Mouse (Mus musculus) embryonic stem cell, embryonic (primary cell): ENCODE results near the gene Foxj3.

Experiments used
- CTCF ChIA-PET, 4 experiments: fragments of 300-600 bp in 2 of 4; fragments of 350-600 bp in 2 of 4; sonication (Branson Sonifier 250); formaldehyde crosslinking; loops; one replicate each; lab custom pipeline; 2022; ENCODE audit warnings: inconsistent platforms in 2 of 4; lab: Charles Lee
- POLR2A ChIA-PET, 4 experiments: fragments of 300-600 bp in 2 of 4; fragments of 350-600 bp in 2 of 4; sonication (Branson Sonifier 250); formaldehyde crosslinking; loops; one replicate each; lab custom pipeline; 2022; ENCODE audit warnings: antibody characterized with exemption in 4 of 4, inconsistent platforms in 1 of 4; lab: Charles Lee

The Foxj3 gene

DNA sequence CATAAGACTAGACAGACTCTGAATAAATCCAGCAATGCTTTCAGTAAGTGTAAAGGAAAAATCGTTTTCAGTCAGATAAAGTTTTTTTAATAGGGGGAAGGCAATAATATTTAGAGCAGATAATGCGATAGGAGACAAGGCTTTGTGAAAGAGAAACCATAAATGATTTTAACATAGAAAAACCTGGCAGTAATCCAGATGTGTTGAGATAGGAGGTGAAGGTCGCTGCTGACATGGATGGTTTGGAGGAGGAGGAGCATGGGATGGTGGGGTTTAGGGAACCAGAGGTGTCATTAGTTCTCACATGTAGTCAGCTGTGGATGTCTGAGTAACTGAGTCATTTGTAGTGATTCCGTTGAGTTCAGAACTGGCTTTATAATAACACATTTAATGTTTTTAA, 77.9 kb downstream of the Foxj3 start:
- ChIA-PET CTCF (no interaction called here), POLR2A (interaction anchor here in 2 of 4 experiments (0.5 to 1.8 kb wide), 9 partner anchors 9 to 161 kb away, joined by 3 to 10 read pairs (median 3); no protein-coding TSS in a partner anchor)

DNA sequence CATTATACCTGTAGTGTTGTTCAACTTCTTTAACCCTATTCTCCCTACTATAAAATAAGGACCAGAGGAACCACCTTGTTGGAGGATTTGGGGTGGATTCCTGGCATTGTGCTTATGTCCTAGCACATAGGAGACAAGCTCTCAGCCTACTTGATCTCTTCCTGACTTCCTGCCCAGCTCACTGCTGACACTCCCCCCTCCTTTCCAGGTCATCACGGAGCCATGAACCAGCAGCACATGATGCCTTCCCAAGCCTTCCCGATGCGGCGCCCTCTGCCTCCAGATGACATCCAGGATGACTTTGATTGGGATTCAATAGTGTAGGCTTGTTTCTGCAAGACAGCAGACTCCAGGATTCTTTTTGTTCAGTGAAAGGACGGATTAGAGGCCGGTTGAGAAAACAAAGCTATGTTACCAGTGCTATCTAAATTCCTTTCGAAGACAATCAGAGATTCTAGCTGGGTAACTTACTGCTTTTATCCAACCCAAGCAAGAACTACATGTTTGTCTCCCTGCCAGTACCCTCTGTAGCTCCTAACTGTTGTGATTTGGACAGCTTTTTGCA, 89.4 kb downstream of the Foxj3 start:
- CTCF ChIA-PET: interaction anchor here in 1 of 4 experiments (1.2 kb wide), 1 partner anchor 38 kb away, joined by 4 read pairs; no protein-coding TSS in a partner anchor
- POLR2A ChIA-PET: interaction anchor here in 3 of 4 experiments (0.7 to 1.4 kb wide), 9 partner anchors 9 to 394 kb away, joined by 3 to 6 read pairs (median 3); partner anchors contain the start of genes Frg2f1 (in 2 of the 3), AU022252 (in 1 of the 3) and P3h1 (in 1 of the 3)

DNA sequence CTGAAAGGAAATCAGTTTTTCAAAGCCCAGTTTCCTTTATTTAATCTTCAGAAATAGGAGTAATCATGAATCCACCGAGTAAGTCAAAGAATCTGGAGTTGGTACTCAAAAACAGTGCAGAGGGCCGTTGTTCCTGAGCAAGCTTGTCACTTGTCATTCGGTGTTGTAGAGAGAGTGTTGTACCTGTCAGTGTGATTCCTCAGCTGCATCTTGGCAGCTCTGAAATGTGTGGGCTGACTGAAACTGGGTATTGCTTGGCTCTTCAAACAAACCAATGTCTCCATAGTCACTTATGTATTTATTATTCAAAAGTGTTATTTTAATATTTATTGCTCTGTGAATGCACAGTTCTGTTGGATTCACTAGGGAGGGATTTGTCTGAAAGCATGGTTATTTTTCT, 90.1 kb downstream of the Foxj3 start:
- CTCF ChIA-PET: interaction anchor here in 3 of 4 experiments (0.5 to 1.2 kb wide), 3 partner anchors 16 to 39 kb away, joined by 3 to 4 read pairs (median 4); no protein-coding TSS in a partner anchor
- POLR2A ChIA-PET: interaction anchor here in 3 of 4 experiments (0.7 to 1.4 kb wide), 9 partner anchors 8 to 394 kb away, joined by 3 to 6 read pairs (median 3); partner anchors contain the start of genes Frg2f1 (in 2 of the 3), AU022252 (in 1 of the 3) and P3h1 (in 1 of the 3)

DNA sequence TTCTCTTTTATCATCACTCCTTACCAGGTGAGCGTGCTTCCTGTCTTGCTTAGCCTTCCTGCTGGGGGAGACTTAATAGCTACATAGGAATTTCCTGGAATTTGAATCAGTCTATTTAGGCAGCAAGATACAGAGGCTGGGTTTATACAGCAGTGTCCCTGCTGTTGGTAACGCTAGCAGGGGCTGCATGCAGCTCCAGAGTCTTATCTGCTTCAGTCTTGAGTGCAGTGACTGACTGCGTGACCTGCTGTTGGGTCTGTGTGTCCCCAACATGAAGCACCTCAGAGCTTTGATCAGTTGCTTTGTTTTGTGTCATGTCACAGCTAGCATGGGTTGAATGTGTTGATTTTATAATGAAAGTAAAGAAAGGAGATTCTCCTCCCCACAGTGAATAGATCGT, 90.5 kb downstream of the Foxj3 start:
- CTCF ChIA-PET: interaction anchor here in 2 of 4 experiments (0.5 to 0.7 kb wide), 2 partner anchors 16 to 33 kb away, joined by 3 to 4 read pairs; no protein-coding TSS in a partner anchor
- POLR2A ChIA-PET: interaction anchor here in 2 of 4 experiments (1.1 to 1.2 kb wide), 3 partner anchors 14 to 395 kb away, joined by 3 to 4 read pairs (median 4); partner anchors contain the start of genes AU022252 (in 1 of the 2) and P3h1 (in 1 of the 2)

DNA sequence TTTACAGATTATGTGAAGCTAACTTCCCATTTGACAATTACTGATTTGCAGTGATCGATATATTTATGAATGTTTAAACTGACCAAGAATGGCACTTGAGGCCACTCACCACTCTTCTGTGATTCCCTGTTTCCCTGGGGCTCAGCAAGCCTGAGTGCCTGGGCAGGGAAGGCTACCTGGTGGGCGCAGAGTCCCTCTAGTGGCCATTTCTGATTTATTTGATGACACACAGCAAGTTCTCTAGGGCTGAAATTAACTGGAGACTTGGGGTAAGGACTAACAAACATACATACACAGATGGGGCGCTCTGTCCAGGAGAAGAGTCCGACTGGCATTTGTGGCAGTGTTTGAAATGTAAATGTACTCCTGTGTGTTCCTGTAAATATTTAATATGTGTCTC, 91.6 kb downstream of the Foxj3 start:
- POLR2A ChIA-PET: interaction anchor here in 1 of 4 experiments (0.6 to 1.2 kb wide), 2 partner anchors 12 to 382 kb away, joined by 3 to 4 read pairs; no protein-coding TSS in a partner anchor
- CTCF ChIA-PET: interaction anchor here in 1 of 4 experiments (0.7 kb wide), 1 partner anchor 75 kb away, joined by 3 read pairs; no protein-coding TSS in a partner anchor

DNA sequence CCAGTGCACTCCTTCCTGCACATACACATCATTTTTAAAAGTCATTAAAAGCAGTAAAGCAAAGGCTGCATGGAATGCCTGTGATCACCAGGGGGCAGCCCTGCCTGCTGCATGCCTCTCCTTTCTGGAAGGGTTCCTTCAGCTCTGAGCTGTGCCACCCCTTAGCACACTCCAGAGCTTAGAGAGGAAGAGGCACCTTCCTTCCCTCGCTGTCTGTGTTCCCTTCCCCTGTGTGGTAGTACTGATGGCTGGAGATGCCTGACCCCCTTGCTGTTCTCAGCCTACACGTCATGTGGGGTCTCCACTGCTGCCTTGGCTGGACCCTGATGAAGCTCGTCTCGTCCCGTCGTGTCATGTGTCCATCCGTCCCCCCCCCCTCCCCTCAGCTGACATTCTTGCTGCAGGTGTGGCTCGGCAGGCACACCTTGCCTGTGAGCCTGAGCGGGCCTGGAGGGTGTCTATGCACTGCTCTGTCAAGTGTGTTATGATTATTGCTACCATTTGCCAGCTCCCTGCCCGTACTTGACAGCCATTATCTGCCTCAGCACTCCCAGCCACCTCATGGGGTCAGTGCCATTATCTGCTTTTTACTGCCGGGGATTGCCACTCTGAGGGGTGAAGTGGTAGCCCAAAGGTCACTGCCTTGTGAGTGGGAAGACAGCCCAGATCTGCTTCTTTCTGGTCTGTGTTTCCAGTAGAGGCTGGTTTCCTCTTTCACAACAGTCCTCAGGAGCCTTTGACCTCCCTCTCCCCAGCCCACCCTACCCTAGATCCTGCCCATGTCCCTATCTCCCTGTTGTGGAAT, 94.5 kb downstream of the Foxj3 start:
- POLR2A ChIA-PET: interaction anchor here (0.5 to 4.9 kb wide), 59 partner anchors 8 to 1034 kb away, joined by 3 to 35 read pairs (median 4); partner anchors contain the start of genes Ccdc30 (in 2 of the 4), Frg2f1 (in 2 of the 4), AU022252 (in 1 of the 4) and Guca2b (in 1 of the 4)
- CTCF ChIA-PET: interaction anchor here (0.5 to 3.0 kb wide), 22 partner anchors 9 to 596 kb away, joined by 3 to 13 read pairs (median 3); partner anchors contain the start of genes Guca2b (in 1 of the 4) and Hivep3 (in 1 of the 4)

DNA sequence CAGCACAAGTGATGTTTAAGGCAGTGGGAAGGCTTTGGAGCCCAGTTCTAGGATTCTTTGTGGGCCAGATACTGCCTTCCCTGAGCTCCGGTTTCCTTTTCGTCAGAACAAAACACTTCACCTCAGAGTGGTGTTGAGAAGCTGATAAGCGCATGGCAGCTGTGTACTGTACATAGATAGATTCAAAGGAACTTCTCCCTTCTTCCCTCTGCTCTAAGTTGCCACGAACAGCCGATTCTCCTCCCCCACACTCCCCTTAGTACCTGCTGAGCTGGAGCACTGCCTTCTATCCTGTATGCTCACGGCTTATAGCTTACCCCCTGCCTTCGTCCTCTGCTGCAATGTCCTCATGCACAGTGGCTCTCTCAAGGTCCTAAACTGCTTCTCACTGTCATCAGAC, 95.9 kb downstream of the Foxj3 start:
- POLR2A ChIA-PET: interaction anchor here in 3 of 4 experiments (0.6 to 4.9 kb wide), 17 partner anchors 10 to 312 kb away, joined by 3 to 35 read pairs (median 3); partner anchors contain the start of genes Ccdc30 (in 1 of the 3) and Frg2f1 (in 1 of the 3)

DNA sequence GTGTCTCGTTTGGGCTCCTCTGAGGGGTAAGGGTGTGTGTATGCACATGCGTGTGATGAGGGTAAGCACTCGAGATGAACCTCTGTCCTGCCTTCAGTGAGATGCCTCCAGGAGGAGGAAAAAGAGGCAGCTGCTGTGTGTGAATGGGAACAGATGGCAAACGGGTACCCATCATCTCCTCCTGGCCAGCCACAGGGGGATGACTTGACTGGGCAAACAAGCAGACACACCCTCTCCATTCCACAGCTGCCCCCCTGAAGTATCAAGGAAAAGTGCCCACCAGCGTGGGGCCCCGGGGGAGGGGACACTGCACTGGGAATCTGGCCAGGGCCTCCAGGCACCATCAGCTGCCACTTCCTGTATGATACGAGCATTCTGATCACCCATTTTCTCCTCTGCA, 96.5 kb downstream of the Foxj3 start:
- CTCF ChIA-PET: interaction anchor here in 2 of 4 experiments (0.6 to 1.9 kb wide), 2 partner anchors 9 to 86 kb away, joined by 3 to 5 read pairs; no protein-coding TSS in a partner anchor

More for the DNA sequence above, 95.9 kb downstream of the Foxj3 start:
- CTCF ChIA-PET: interaction anchor here in 1 of 4 experiments (1.9 kb wide), 1 partner anchor 10 kb away, joined by 5 read pairs; no protein-coding TSS in a partner anchor

DNA sequence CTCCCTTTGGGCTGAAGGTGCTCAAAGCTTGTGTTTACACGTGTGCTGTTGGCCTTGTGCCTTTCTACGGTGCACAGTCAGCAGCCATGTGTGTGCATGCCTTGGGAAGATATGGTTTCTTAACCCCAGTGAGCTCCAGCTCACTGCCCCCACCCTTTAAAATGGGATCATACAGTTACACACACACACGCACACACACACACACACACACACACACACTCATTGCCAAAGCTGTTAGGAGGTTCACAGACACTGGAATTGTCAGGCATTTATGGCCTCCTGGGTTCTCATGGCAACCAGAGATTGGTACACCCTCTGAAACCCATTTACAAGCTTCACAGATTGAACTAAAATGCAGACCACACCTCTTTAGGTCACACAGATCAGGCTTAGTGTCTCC, 97.1 kb downstream of the Foxj3 start:
- CTCF ChIA-PET: interaction anchor here in 1 of 4 experiments (1.9 kb wide), 1 partner anchor 9 kb away, joined by 5 read pairs; no protein-coding TSS in a partner anchor
- POLR2A ChIA-PET: interaction anchor here in 3 of 4 experiments (0.6 to 4.9 kb wide), 13 partner anchors 9 to 174 kb away, joined by 3 to 35 read pairs (median 3); partner anchors contain the start of gene Frg2f1 (in 1 of the 3)

More for the DNA sequence above, 96.5 kb downstream of the Foxj3 start:
- POLR2A ChIA-PET: interaction anchor here (0.6 to 4.9 kb wide), 13 partner anchors 9 to 312 kb away, joined by 3 to 35 read pairs (median 3); no protein-coding TSS in a partner anchor

DNA sequence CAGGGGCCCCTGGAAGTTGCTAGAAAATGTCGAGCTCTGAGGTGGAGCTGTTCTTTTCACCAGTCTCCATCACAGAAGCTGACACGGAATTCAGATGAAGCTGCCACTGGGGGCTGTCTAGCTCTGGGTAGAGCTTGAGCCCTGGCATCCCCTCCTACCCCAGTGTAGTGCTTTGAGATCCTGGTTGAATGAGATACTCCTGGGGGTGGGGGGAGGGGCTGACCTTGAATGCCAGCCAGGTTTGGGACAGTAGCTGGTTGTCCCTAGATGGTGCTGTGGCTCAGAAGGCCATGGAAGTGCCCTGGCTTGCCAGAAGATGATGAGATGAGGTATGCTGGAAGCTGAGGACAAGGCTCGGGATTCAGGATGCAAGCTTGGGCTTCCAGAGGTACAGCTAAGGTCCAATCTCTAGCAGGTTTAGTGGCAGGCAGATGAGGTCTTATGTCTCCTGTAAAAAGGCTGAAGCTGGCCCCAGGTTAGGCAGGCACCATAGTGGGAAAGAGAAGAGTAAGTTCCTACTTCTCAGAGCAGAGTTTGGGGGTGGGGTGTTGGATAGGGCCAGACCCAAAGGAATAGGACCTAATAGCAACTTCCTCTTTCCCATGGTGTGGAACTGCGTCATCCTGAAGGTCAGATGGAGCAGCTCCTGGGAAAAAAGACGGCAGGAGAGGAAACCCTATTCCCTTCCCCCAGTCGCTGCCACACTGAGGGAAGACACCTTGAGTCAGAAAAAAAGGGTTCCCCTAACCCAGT, 98.3 kb downstream of the Foxj3 start:
- POLR2A ChIA-PET: interaction anchor here (0.6 to 4.9 kb wide), 10 partner anchors 7 to 1497 kb away, joined by 3 to 35 read pairs (median 4); no protein-coding TSS in a partner anchor
- CTCF ChIA-PET: interaction anchor here in 3 of 4 experiments (0.5 to 0.8 kb wide), 5 partner anchors 56 to 1547 kb away, joined by 3 to 14 read pairs (median 3); no protein-coding TSS in a partner anchor

DNA sequence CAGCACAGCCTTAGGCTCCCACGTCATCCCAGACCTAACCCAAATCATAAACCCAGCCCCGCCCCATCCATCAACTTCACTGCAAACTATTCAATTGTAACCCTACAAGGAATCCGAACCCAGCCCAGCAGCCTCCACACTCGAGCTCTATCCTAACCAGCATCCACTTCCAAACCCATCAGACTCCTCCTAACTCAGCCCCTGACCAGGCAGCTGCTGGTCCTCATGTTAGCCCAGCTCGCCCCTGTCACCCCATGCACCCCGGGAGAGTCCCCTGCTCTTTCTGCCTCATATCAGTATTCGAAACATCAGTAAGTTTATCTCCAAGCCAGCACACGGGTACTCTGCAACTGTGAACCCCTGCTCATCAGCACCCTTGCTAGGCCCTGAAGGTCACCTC, 98.9 kb downstream of the Foxj3 start:
- CTCF ChIA-PET: interaction anchor here in 1 of 4 experiments (0.5 kb wide), 1 partner anchor 55 kb away, joined by 3 read pairs; no protein-coding TSS in a partner anchor
- POLR2A ChIA-PET: interaction anchor here in 3 of 4 experiments (0.7 to 1.5 kb wide), 4 partner anchors 10 to 57 kb away, joined by 3 to 6 read pairs (median 3); no protein-coding TSS in a partner anchor

DNA sequence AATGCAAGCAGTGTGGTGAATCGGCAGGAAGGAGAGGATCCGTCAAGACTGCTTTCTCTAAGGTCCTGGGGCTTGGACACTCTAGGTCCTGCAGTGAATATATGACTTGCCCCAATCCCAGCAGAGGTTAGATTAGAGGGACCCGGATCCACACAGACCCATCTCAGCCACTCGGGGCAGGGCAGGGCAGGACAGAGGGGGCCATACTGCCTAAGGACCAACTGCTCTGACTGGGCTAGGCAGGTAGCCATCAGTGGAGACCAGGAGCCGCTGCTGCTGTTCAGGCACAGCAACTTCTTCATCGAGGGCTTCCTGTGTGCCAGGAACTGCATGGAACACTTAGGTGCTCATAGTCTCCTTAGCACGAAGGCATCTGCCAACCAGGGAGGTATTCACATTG, 99.9 kb downstream of the Foxj3 start:
- POLR2A ChIA-PET: no interaction called here
- CTCF ChIA-PET: no interaction called here

DNA sequence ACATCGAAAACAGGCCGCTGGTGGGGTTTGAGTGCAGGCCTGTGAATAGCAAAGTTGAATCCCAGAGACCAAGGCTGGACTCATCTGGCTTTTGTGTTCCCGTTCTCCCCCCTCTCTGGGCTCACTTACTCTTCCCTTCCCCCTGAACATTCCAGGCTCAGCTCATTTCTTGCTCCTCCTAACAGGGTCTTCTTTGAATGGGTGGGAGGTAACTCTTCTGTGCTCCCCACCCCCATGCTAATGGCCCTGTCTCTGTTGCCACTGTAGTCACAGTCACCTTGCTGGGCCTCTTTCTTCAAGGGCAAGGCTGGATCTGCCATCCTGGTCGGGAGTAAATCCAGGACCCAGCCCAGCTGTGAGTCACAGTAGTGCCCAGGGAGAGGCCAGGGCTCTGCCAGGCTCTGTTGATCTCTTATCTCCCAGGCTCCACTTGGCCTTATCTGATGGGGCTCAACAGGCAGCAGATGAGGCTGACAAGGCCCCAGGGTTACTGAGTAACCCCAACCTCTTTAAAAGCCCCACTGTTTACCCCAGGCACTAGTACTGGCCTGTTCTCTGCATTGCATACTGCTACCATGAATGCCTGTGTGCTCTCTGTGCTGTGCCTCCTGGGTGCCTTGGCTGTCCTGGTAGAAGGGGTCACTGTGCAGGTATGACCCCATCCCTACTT, 100.5 kb downstream of the Foxj3 start, which contains the start of gene Guca2a:
Gene Guca2a (plus strand): TSS at position 529 of the 670 bp plus-strand sequence.
- ChIA-PET POLR2A (interaction anchor here in 2 of 4 experiments (0.7 to 1.6 kb wide), 2 partner anchors 11 to 799 kb away, joined by 3 to 5 read pairs; no protein-coding TSS in a partner anchor), CTCF (no interaction called here)

DNA sequence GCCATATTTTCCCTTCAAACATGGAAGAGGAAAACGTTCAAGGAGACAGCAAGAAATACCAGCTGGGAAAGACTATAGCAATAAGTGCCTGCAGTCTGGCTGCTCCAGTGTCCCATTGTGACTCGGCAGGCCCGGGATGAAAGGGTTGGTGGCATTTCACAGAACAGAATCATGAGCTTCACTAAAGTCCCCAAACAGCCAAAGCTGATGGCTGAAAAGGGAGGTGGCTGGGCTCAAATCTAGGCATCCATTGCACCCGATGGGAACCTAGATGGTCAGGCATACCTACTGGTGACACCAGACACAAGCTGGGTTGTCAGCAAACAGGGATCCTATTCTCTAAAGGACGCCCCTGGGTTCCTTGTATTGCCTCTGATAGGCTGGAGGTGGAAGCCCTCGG, 101.1 kb downstream of the Foxj3 start:
- CTCF ChIA-PET: no interaction called here
- POLR2A ChIA-PET: interaction anchor here in 2 of 4 experiments (0.7 to 1.6 kb wide), 2 partner anchors 12 to 798 kb away, joined by 3 to 5 read pairs; no protein-coding TSS in a partner anchor

DNA sequence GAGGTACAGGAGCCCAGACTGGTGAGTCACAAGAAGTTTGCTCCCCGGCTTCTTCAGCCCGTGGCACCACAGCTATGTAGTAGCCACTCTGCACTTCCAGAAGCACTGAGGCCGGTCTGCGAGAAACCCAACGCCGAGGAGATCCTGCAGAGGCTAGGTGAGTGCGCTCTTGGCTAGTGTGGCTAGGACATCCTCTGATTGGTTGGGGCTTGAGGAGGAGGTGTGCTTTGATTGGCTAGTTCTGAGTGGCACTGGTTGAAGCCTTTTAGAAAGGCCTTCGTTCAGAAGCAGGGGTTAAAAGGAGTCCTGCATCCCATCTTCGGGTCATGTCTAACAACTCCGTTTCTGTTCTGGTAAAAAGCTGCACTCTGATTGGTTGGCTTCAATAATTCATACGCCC, 101.9 kb downstream of the Foxj3 start:
- ChIA-PET CTCF (interaction anchor here in 1 of 4 experiments (0.6 kb wide), 1 partner anchor 491 kb away, joined by 10 read pairs; no protein-coding TSS in a partner anchor), POLR2A (interaction anchor here in 1 of 4 experiments (1.6 kb wide), 1 partner anchor 12 kb away, joined by 5 read pairs; no protein-coding TSS in a partner anchor)

DNA sequence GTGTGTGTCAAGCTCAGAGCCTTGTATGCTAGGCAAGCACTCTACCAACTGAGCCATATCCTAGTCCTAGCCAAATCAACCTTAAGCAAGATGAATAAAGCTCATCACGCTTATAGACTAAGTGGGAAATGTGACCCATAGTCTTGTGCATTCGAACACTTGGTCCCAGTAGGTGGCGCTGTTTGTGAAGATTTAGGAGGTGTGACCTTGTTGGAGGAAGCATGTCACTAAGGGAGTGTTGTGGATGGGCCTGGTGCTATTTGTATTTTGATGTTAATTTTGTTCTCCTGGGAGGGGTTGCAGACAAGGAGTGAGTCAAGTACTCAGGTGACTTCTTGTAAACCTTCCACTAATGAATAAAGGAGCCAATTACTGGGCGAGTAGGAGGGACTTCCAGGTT, 105.9 kb downstream of the Foxj3 start:
- ChIA-PET POLR2A (interaction anchor here in 3 of 4 experiments (0.6 to 2.8 kb wide), 7 partner anchors 10 to 19 kb away, joined by 3 to 35 read pairs (median 5); partner anchors contain the start of gene Guca2b (in 1 of the 3)), CTCF (interaction anchor here in 2 of 4 experiments (0.6 to 1.9 kb wide), 4 partner anchors 10 to 15 kb away, joined by 3 to 8 read pairs (median 4); no protein-coding TSS in a partner anchor)
